Mouse (Mus musculus) mouse trophoblast stem cell (cell line): ENCODE measurements around the gene Olfr630.
"Not testable (repeated sequence)": the region's sequence is repeated elsewhere in the genome, so short reads cannot be mapped to it uniquely, and the experiment has no call there.

Source experiments
- in situ Hi-C, 2 experiments: fragments of 300-500 bp; cut with MseI, MboI; formaldehyde crosslinking; loops; 2 replicates in 1 of 2; 3 replicates in 1 of 2; pipeline ENCODE4 v1.15.1; 2025

Olfr630 gene

GRCm38 (mm10) chr7:103757233-103757632 is at the start of gene Olfr630:
Gene Olfr630, minus strand, starts transcription at chr7:103757333.
- in situ Hi-C loops: no loop called here

DNA sequence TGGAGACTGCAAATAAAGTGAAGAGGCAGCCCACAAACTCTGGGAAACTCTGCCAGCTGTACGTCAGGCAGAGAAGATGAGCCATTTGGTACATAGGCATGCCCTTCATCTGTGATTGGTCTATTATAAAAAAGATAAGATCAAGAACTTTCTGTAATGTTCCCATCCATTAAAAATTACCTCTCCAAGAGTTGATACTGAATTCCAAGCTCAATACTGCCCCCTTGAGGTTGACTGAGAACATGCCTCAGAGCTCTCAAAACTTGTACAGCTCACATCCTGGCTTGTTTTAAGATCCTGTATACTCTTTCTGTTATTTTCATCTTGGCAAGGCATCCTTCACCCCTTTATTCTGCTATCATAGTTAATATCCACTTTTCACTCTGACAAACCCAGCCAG is 49.7 kb upstream of the Olfr630 start:
- in situ Hi-C loops: no loop called here

DNA sequence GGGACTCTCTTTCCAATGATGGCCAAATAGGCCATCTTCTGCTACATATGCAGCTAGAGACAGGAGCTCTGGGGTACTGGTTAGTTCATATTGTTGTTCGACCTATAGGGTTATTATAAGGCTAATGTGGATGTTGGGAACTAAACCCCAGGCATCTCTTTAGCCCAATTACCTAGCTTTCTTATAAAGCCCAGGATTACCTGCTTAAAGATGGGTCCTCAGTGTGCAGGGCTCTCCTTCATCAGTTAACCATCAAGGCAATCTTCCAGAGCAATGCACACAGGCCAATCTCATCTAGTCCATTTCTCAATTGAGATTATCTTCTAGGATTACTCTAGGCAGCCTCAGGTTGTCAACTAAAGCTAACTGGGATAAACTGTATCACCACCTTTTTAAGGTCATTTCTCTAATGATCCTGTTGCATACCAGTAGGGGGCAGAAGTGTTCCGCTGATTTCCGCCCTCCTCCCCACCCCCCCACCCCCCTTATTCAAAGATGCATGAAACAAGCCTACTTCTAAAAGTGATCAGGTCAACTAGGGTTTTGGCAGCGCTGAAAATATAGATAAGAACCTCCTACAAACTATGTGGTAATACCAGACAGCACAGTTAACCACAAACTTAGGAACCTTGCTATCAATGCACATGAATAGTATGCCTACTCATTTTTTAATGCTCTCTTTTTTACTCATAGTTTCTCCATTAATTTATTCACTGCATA is 35.7 kb upstream of the Olfr630 start:
- in situ Hi-C loops: loop anchor here in 1 of 2 experiments (10.0 kb wide), 1 partner anchor 82 kb away; no protein-coding TSS in a partner anchor

DNA sequence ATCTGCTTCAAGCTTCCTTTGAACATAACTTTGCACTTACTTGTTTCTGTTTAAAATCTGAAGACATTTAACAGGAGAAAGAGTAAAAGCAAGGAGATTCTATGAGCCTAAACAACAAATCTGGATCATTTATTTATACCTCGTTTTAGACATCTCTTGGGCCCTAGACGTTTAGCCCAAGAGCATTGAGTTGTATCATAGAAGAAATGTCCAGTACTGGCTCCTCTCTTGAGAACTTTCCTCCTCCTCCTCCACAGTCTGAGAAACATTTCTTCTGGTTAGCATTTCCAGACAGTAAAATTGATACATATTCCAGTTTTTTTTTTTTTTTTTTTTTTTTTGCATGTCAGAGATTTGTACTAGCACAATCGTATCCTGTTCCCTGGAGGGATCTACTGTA is 34.6 kb upstream of the Olfr630 start, which contains the start of gene Olfr67:
TSS of gene Olfr67 (minus strand) at position 101 of the 400 bp plus-strand sequence.
- in situ Hi-C loops: loop anchor here in 1 of 2 experiments (10.0 kb wide), 1 partner anchor 83 kb away; no protein-coding TSS in a partner anchor

DNA sequence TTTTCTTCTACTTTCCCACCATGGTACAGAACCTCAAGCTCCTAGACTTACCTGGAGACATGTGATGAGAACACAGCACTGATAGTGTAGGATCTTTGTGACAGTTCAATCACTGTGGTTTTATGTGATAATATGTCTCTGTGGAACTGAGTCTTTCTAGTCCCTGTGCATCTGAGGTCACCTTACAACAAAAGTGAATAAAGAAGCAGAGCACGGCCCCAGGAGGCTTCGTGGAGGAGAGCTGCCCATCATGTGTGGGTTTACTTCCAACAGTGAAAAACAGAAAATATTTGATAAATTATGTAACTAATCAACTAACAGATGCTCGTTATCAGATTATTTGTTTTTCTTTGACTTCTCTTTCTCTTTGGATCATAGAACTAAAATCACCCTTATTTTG is 22.5 kb upstream of the Olfr630 start, which contains the start of gene Olfr68:
TSS of gene Olfr68 (minus strand) at position 101 of the 400 bp plus-strand sequence.
- in situ Hi-C loops: no loop called here

- in situ Hi-C loops: not testable (repeated sequence)
These were observed 20.5 kb upstream of the Olfr630 start for GRCm38 (mm10) chr7:103777652-103778051.

GRCm38 (mm10) chr7:103771494-103771893 is 14.4 kb upstream of the Olfr630 start, which contains the start of gene Olfr69:
Gene Olfr69, minus strand, starts transcription at chr7:103771594.
- in situ Hi-C loops: no loop called here

- in situ Hi-C loops: not testable (repeated sequence)
These were observed 10.6 kb upstream of the Olfr630 start for GRCm38 (mm10) chr7:103767687-103768086.

- in situ Hi-C loops: not testable (repeated sequence)
These were observed 5.1 kb upstream of the Olfr630 start for GRCm38 (mm10) chr7:103762212-103762611.

GRCm38 (mm10) chr7:103744843-103745242 is 12.3 kb downstream of the Olfr630 start, which contains the start of gene Olfr629:
Gene Olfr629, minus strand, starts transcription at chr7:103744943.
- in situ Hi-C loops: no loop called here

- in situ Hi-C loops: no loop called here
These were observed 27.1 kb downstream of the Olfr630 start, which contains the start of gene Olfr628 for GRCm38 (mm10) chr7:103730074-103730473. Gene Olfr628, plus strand, starts transcription at chr7:103730374.

DNA sequence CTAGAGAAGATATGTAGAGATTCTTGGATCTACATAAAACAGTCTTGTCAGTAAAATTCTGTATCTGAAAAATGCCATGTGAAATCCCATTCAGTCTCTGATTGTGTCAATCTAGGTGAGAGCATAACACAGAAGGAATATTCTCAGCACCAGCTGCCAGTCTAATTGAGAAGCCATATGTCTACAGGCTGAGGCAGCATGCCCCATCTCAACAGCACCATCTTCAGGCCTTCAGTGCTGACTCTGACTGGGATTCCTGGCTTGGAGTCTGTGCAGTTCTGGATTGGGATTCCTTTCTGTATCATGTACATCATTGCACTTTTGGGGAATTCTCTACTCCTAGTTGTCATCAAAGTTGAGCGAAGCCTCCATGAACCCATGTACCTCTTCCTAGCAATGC is 40.7 kb downstream of the Olfr630 start:
- in situ Hi-C loops: not testable (repeated sequence)

- in situ Hi-C loops: no loop called here
These were observed 42.8 kb downstream of the Olfr630 start, which contains the start of gene Olfr243 for GRCm38 (mm10) chr7:103714371-103714770. Gene Olfr243, plus strand, starts transcription at chr7:103714671.

GRCm38 (mm10) chr7:103712024-103712423 is 45.1 kb downstream of the Olfr630 start:
- in situ Hi-C loops: no loop called here
